Mouse (Mus musculus) layer of hippocampus, adult 11-12 months (tissue): Measurements from ENCODE around the gene Gm10322.

ENCODE experiments used
- DNase-seq: peaks from one replicate; pipeline ENCODE4 v3.0.0; 2022; ENCODE audit warnings: low spot score

Gm10322 gene

GRCm38 (mm10) chr10:59615981-59616520, at the start of gene Gm10322:
TSS of gene Gm10322 (plus strand) at chr10:59616063.
- peak; percentile 39 for DNase-seq

GRCm38 (mm10) chr10:59566968-59567367, 48.9 kb upstream of the Gm10322 start:
- DNase-seq, result no peak

GRCm38 (mm10) chr10:59568665-59569480, 47.0 kb upstream of the Gm10322 start:
- DNase-seq, result no peak

GRCm38 (mm10) chr10:59569481-59569869, 46.4 kb upstream of the Gm10322 start:
- no peak for DNase-seq

- DNase-seq, result no peak
Measured at GRCm38 (mm10) chr10:59570360-59570759, 45.5 kb upstream of the Gm10322 start.

- no peak for DNase-seq
Measured at GRCm38 (mm10) chr10:59570780-59571179, 45.1 kb upstream of the Gm10322 start.

- no peak for DNase-seq
Measured at GRCm38 (mm10) chr10:59571273-59571672, 44.6 kb upstream of the Gm10322 start.

GRCm38 (mm10) chr10:59571964-59572363, 43.9 kb upstream of the Gm10322 start:
- no peak for DNase-seq

- no peak for DNase-seq
Measured at GRCm38 (mm10) chr10:59576305-59576704, 39.6 kb upstream of the Gm10322 start.

GRCm38 (mm10) chr10:59577871-59578801, 37.7 kb upstream of the Gm10322 start:
- DNase-seq, result no peak

- no peak for DNase-seq
Measured at GRCm38 (mm10) chr10:59579645-59580044, 36.2 kb upstream of the Gm10322 start.

- no peak for DNase-seq
Measured at GRCm38 (mm10) chr10:59580593-59581149, 35.2 kb upstream of the Gm10322 start.

GRCm38 (mm10) chr10:59581826-59582543, 33.9 kb upstream of the Gm10322 start:
- DNase-seq, result no peak

GRCm38 (mm10) chr10:59585621-59586020, 30.2 kb upstream of the Gm10322 start:
- DNase-seq, result no peak

- no peak for DNase-seq
Measured at GRCm38 (mm10) chr10:59586821-59587220, 29.0 kb upstream of the Gm10322 start.

GRCm38 (mm10) chr10:59588135-59588534, 27.7 kb upstream of the Gm10322 start:
- peak; percentile 51 for DNase-seq

GRCm38 (mm10) chr10:59589420-59589819, 26.4 kb upstream of the Gm10322 start:
- no peak for DNase-seq

- no peak for DNase-seq
Measured at GRCm38 (mm10) chr10:59589856-59590255, 26.0 kb upstream of the Gm10322 start.

GRCm38 (mm10) chr10:59590606-59591005, 25.3 kb upstream of the Gm10322 start:
- DNase-seq, result no peak

- peak; percentile 61 for DNase-seq
Measured at GRCm38 (mm10) chr10:59593826-59594570, 21.9 kb upstream of the Gm10322 start.

- no peak for DNase-seq
Measured at GRCm38 (mm10) chr10:59600516-59600915, 15.3 kb upstream of the Gm10322 start.
